Mouse (Mus musculus) lung, embryonic 14.5 days (tissue): ENCODE results near the gene Cul7. TPM values are rescaled to one million over a fixed set of nuclear protein-coding genes. Genes with fewer than 3 reads are reported as not detected.

Experiments
- ATAC-seq: fragments of 200-750 bp; cut with Nextera tagmentation; 2 replicates; pipeline ENCODE4 v1.8.0; 2017; ENCODE audit warnings: mild to moderate bottlenecking, moderate TSS enrichment, moderate library complexity; ENCODE audit not compliant: insufficient read depth
- DNase-seq: peaks from one replicate; pipeline ENCODE4 v3.0.0-alpha.2; 2015
- H3K27ac ChIP-seq: fragments of 300-500 bp; sonication (generic); 2 replicates; pipeline ENCODE4 v1.5.1; 2014; ENCODE audit warnings: low read depth, mild to moderate bottlenecking, moderate library complexity
- H3K27me3 ChIP-seq: fragments of 300-500 bp; sonication (generic); 2 replicates; pipeline ENCODE4 v1.6.1; 2014; ENCODE audit warnings: low read length, control low read depth; ENCODE audit not compliant: insufficient read depth
- H3K36me3 ChIP-seq: fragments of 300-500 bp; sonication (generic); 2 replicates; pipeline ENCODE4 v1.6.1; 2014; ENCODE audit warnings: control low read depth; ENCODE audit not compliant: insufficient read depth
- H3K4me1 ChIP-seq: fragments of 300-500 bp; sonication (generic); 2 replicates; pipeline ENCODE4 v1.6.1; 2014; ENCODE audit warnings: antibody characterized with exemption, control low read depth; ENCODE audit not compliant: insufficient read depth
- H3K4me2 ChIP-seq: fragments of 300-500 bp; sonication (generic); 2 replicates; pipeline ENCODE4 v1.6.1; 2014; ENCODE audit warnings: mild to moderate bottlenecking
- H3K4me3 ChIP-seq: fragments of 300-500 bp; sonication (generic); 2 replicates; pipeline ENCODE4 v1.5.1; 2014; ENCODE audit warnings: low read depth, low read length
- H3K9ac ChIP-seq: fragments of 300-500 bp; sonication (generic); 2 replicates; pipeline ENCODE4 v1.6.1; 2014
- H3K9me3 ChIP-seq: fragments of 300-500 bp; sonication (generic); 2 replicates; pipeline ENCODE4 v1.6.1; 2016; ENCODE audit warnings: low read depth, low read length, control low read depth
- CTCF ChIP-seq: IDR thresholded peaks from 2 replicates; pipeline ENCODE4 v1.5.1; 2016; ENCODE audit warnings: antibody characterized with exemption, low read depth
- WGBS: fragments of 180-500 bp; shearing (Covaris S2); extraction: QIAGEN DNeasy Blood & Tissue Kit; methylation state at CpG from one replicate; pipeline ENCODE4 v1.1.7; 2014; 5-methylcytosine and 5-hydroxymethylcytosine counted together
- polyA plus RNA-seq: library from polyadenylated mRNA; unstranded; fragments of >200 nt; fragmentation: Nextera tagmentation; extraction: Ambion mirVana; gene quantifications from 2 replicates; pipeline ENCODE4 v1.2.1, GENCODE M21; 2014

Gene Cul7
- polyA plus RNA-seq, 1 experiment from 2014 or later: 36.6 TPM

GRCm38 (mm10) chr17:46702506-46702905 lies 52.4 kb downstream of the Cul7 start:
- Histone ChIP-seq H3K4me3 (no peak overlapping the region), H3K9me3 (no peaks in the 10 kb centered on the region), H3K36me3 (peaks cover 23% of the 10 kb centered on the region), H3K4me1 (peaks cover 10% of the 10 kb centered on the region), H3K27me3 (no peaks in the 10 kb centered on the region), H3K9ac (no peak overlapping the region; the same call in 1 of the 2 replicates), H3K27ac (no peak overlapping the region), H3K4me2 (peak overlapping the region; percentile 95)
- no peak for TF ChIP-seq CTCF
- DNase-seq (no peak), ATAC-seq (no peak)
- 83% methylated on average over 5 of the region's 5 CpGs for WGBS

- peak; percentile 89 for ATAC-seq
- TF ChIP-seq CTCF: no peak
- Histone ChIP-seq H3K9ac (peak overlapping the region; percentile 91), H3K4me2 (peak overlapping the region; percentile 95), H3K4me3 (peak overlapping the region; percentile 93), H3K4me1 (peaks cover 10% of the 10 kb centered on the region), H3K36me3 (peaks cover 11% of the 10 kb centered on the region), H3K27me3 (no peaks in the 10 kb centered on the region), H3K9me3 (no peaks in the 10 kb centered on the region), H3K27ac (peak overlapping the region; percentile 95)
- DNase-seq: peak; percentile 39
- WGBS: 2% methylated on average over 40 of the region's 41 CpGs
These were observed 54.1 kb downstream of the Cul7 start for GRCm38 (mm10) chr17:46703971-46704886.

GRCm38 (mm10) chr17:46704887-46705835 lies 55.0 kb downstream of the Cul7 start, which contains the start of gene Ppp2r5d:
Gene Ppp2r5d (minus strand): TSS chr17:46705111.
- TF ChIP-seq CTCF: no peak
- WGBS: under 1% methylated on average over 48 of the region's 48 CpGs

GRCm38 (mm10) chr17:46706375-46707089 lies 56.4 kb downstream of the Cul7 start:
- Histone ChIP-seq H3K4me2 (no peak overlapping the region), H3K4me1 (peaks cover 10% of the 10 kb centered on the region), H3K9ac (no peak overlapping the region), H3K27ac (no peak overlapping the region), H3K36me3 (no peaks in the 10 kb centered on the region), H3K9me3 (no peaks in the 10 kb centered on the region), H3K27me3 (no peaks in the 10 kb centered on the region), H3K4me3 (no peak overlapping the region)
- no peak for ATAC-seq
- DNase-seq: no peak
- WGBS: 87% methylated on average over 14 of the region's 14 CpGs
- no peak; the same call in 1 of the 2 replicates for TF ChIP-seq CTCF

More at GRCm38 (mm10) chr17:46704887-46705835, 55.0 kb downstream of the Cul7 start, which contains the start of gene Ppp2r5d:
- Histone ChIP-seq H3K27ac (peak within 1 kb of the TSS; percentile 95), H3K4me2 (peak within 1 kb of the TSS; percentile 95), H3K4me3 (peak within 1 kb of the TSS; percentile 93), H3K27me3 (no peaks in the 10 kb centered on the region), H3K9ac (peak within 1 kb of the TSS; percentile 91), H3K4me1 (peaks cover 10% of the 10 kb centered on the region), H3K36me3 (peaks cover 2% of the 10 kb centered on the region; the same call in 1 of the 2 replicates), H3K9me3 (no peaks in the 10 kb centered on the region)
- DNase-seq (peak; percentile 99), ATAC-seq (peak; percentile 96)

- H3K9me3 ChIP-seq: no peaks in the 10 kb centered on the region
- H3K27ac ChIP-seq: peak within 1 kb of the TSS; percentile 69; the same call in 1 of the 2 replicates
- peak within 1 kb of the TSS; percentile 97 for H3K4me2 ChIP-seq
- ATAC-seq (peak; percentile 85), DNase-seq (peak; percentile 97)
- H3K4me3 ChIP-seq: peak within 1 kb of the TSS; percentile 99
- WGBS: 7% methylated on average over 36 of the region's 36 CpGs
- H3K27me3 ChIP-seq: no peaks in the 10 kb centered on the region
- peaks cover 3% of the 10 kb centered on the region for H3K4me1 ChIP-seq
- H3K9ac ChIP-seq: peak within 1 kb of the TSS; percentile 92
- TF ChIP-seq CTCF: no peak
- peaks cover 30% of the 10 kb centered on the region for H3K36me3 ChIP-seq
These were observed 60.9 kb downstream of the Cul7 start, which contains the start of gene Pex6 for GRCm38 (mm10) chr17:46710959-46711597. Gene Pex6 (plus strand): TSS chr17:46711463.
